In genomic region chr2:58948796-58949195, GRCm38 (mm10) we compare ENCODE assay signal across 15 mouse cellular contexts.
"Had no signal": no experiment of that assay in that cellular context is flagged by ENCODE, and none has a peak within 500 bp of the region (broad histone marks: within the 10 kb centered on the region; RNA-seq: fewer than 3 reads in every experiment).

No protein-coding gene starts in this region.

- ATAC-seq: intestine, embryonic 16.5 days had no signal

- DNase-seq: gastrocnemius, postnatal 14 days; gastrocnemius, postnatal 36 days; heart, adult 11 months; heart, adult 2 months; heart, postnatal 14 days; heart, postnatal 36 days; kidney, adult 11 months; kidney, adult 2 months; kidney, adult 9 months; kidney, postnatal 14 days; kidney, postnatal 36 days; layer of hippocampus, adult 9-11 months; liver; liver, embryonic 13.5 days had no signal
